ENCODE assay signal across 21 mouse cellular contexts in genomic region chr19:43528056-43528587, GRCm38 (mm10).
"Had no signal": no experiment of that assay in that cellular context is flagged by ENCODE, and none has a peak within 500 bp of the region (broad histone marks: within the 10 kb centered on the region; RNA-seq: fewer than 3 reads in every experiment).

No protein-coding gene starts in this region.

- H3K9ac ChIP-seq: limb, embryonic 12.5 days; limb, embryonic 15.5 days; liver, embryonic 14.5 days; liver, postnatal 0 days; lung, embryonic 14.5 days; midbrain, embryonic 12.5 days; midbrain, embryonic 15.5 days; neural tube, embryonic 12.5 days; neural tube, embryonic 15.5 days; stomach, embryonic 15.5 days had no signal

- H3K27ac ChIP-seq: limb, embryonic 12.5 days; limb, embryonic 15.5 days; liver, embryonic 14.5 days; macrophage; midbrain, embryonic 12.5 days; midbrain, embryonic 15.5 days; neural tube, embryonic 12.5 days; neural tube, embryonic 15.5 days; stomach, embryonic 15.5 days had no signal

- H3K36me3 ChIP-seq: limb, embryonic 12.5 days; limb, embryonic 15.5 days; midbrain, embryonic 12.5 days; midbrain, embryonic 15.5 days; neural tube, embryonic 12.5 days; neural tube, embryonic 15.5 days; stomach, embryonic 15.5 days had no signal

- H3K4me3 ChIP-seq: limb, embryonic 12.5 days; limb, embryonic 15.5 days; midbrain, embryonic 12.5 days; midbrain, embryonic 15.5 days; neural tube, embryonic 12.5 days; neural tube, embryonic 15.5 days; stomach, embryonic 15.5 days had no signal

- H3K27me3 ChIP-seq: limb, embryonic 15.5 days; midbrain, embryonic 15.5 days; neural tube, embryonic 12.5 days; neural tube, embryonic 15.5 days; stomach, embryonic 15.5 days had no signal

- DNase-seq: kidney, postnatal 14 days; kidney, postnatal 4 days; left cerebral cortex, postnatal 4 days; liver, postnatal 0 days; lung, embryonic 14.5 days; right cerebral cortex, adult 18-20 months; right cerebral cortex, postnatal 14 days; right cerebral cortex, postnatal 4 days; spleen, adult 18-20 months; thymus, postnatal 36 days had no signal

- H3K4me2 ChIP-seq: limb, embryonic 12.5 days; limb, embryonic 15.5 days; liver, embryonic 11.5 days; lung, embryonic 14.5 days; midbrain, embryonic 12.5 days; midbrain, embryonic 15.5 days; neural tube, embryonic 12.5 days; neural tube, embryonic 15.5 days; stomach, embryonic 15.5 days had no signal

- ATAC-seq: liver, postnatal 0 days; lung, postnatal 0 days; midbrain, embryonic 15.5 days had no signal

- H3K9me3 ChIP-seq: limb, embryonic 12.5 days; limb, embryonic 15.5 days; midbrain, embryonic 12.5 days; midbrain, embryonic 15.5 days; neural tube, embryonic 12.5 days; neural tube, embryonic 15.5 days; stomach, embryonic 15.5 days had no signal
